Mouse (Mus musculus): ENCODE results near the gene Ostm1. TPM values are rescaled to one million over a fixed set of nuclear protein-coding genes. Genes with fewer than 3 reads are reported as not detected.

Gene Ostm1
- polyA plus RNA-seq (2012; rRNA removed) (6.2 and 7.0 TPM in 2 replicates), polyA plus RNA-seq (2014; fragmentation: Nextera tagmentation; extraction: Ambion mirVana) (14.3 and 17.2 TPM in 2 replicates)

- ATAC-seq (ENCODE audit: insufficient read depth) (no peak), DNase-seq (ENCODE audit: low read depth in 3 of 3, low spot score in 3 of 3) (no peak)
- Histone ChIP-seq H3K4me2 (ENCODE audit: low read depth) (no peak within 1 kb of the TSS), H3K9ac (replicated peaks) (no peak within 1 kb of the TSS), H3K4me1 (replicated peaks; ENCODE audit: control insufficient read depth in 2 of 2, insufficient read depth in 2 of 2, low read length in 1 of 2) (no peaks in the 10 kb centered on the region), H3K4me3 (ENCODE audit: insufficient read depth in 1 of 2, low read depth in 2 of 2, low read length in 2 of 2) (no peak within 1 kb of the TSS), H3K27me3 (ENCODE audit: control insufficient read depth, insufficient read depth, low read length) (peaks cover 98% of the 10 kb centered on the region), H3K36me3 (replicated peaks; ENCODE audit: control insufficient read depth, insufficient read depth, low read depth) (no peaks in the 10 kb centered on the region), H3K9me3 (ENCODE audit: control insufficient read depth, low read length) (no peaks in the 10 kb centered on the region), H3K27ac (no peak within 1 kb of the TSS)
- no peak for TF ChIP-seq EP300 (IDR thresholded peaks at IDR 0.05; ENCODE audit: low read depth)
- no peak for TF ChIP-seq CTCF (IDR thresholded peaks at IDR 0.05; ENCODE audit: low read depth)
- under 1% methylated on average over 43 of the region's 43 CpGs for WGBS (ENCODE audit: insufficient replicate concordance)
These were observed at the start of gene Ostm1, which contains the start of gene Nr2e1 for GRCm38 (mm10) chr10:42583157-42583872. Gene Ostm1 (plus strand): TSS chr10:42583822. Gene Nr2e1 (minus strand): TSS chr10:42583632.

GRCm38 (mm10) chr10:42533836-42534453 lies 49.7 kb upstream of the Ostm1 start:
- Histone ChIP-seq H3K9me3 (ENCODE audit: control insufficient read depth, low read length) (no peaks in the 10 kb centered on the region), H3K4me1 (replicated peaks; ENCODE audit: control insufficient read depth in 2 of 2, insufficient read depth in 2 of 2, low read length in 1 of 2) (peaks cover 60 to 65% of the 10 kb centered on the region in 2 experiments), H3K4me2 (ENCODE audit: low read depth) (peak overlapping the region; percentile 71), H3K36me3 (replicated peaks; ENCODE audit: control insufficient read depth, insufficient read depth, low read depth) (peaks cover 41% of the 10 kb centered on the region), H3K27me3 (ENCODE audit: control insufficient read depth, insufficient read depth, low read length) (no peaks in the 10 kb centered on the region), H3K4me3 (ENCODE audit: insufficient read depth in 1 of 2, low read depth in 2 of 2, low read length in 2 of 2) (peak overlapping the region in 1 of 2 experiments; percentile 11; a peak in 2 of 4 replicates), H3K27ac (peak overlapping the region; percentile 94), H3K9ac (replicated peaks) (peak overlapping the region; percentile 60)
- peak; percentile 69 to 78 (median 73) for DNase-seq (ENCODE audit: low read depth in 3 of 3, low spot score in 3 of 3)
- ATAC-seq (ENCODE audit: insufficient read depth) = peak; percentile 78
- peak; percentile 94 for TF ChIP-seq EP300 (IDR thresholded peaks at IDR 0.05; ENCODE audit: low read depth)
- no peak for TF ChIP-seq CTCF (IDR thresholded peaks at IDR 0.05; ENCODE audit: low read depth)
- 16% methylated on average over 11 of the region's 11 CpGs for WGBS (ENCODE audit: insufficient replicate concordance)

GRCm38 (mm10) chr10:42537571-42538316 lies 45.9 kb upstream of the Ostm1 start:
- Histone ChIP-seq H3K9ac (replicated peaks) (peak overlapping the region; percentile 61), H3K36me3 (replicated peaks; ENCODE audit: control insufficient read depth, insufficient read depth, low read depth) (peaks cover 25% of the 10 kb centered on the region), H3K4me3 (ENCODE audit: insufficient read depth in 1 of 2, low read depth in 2 of 2, low read length in 2 of 2) (peak overlapping the region; percentile 14 to 25), H3K27ac (peak overlapping the region; percentile 95), H3K9me3 (ENCODE audit: control insufficient read depth, low read length) (no peaks in the 10 kb centered on the region), H3K27me3 (ENCODE audit: control insufficient read depth, insufficient read depth, low read length) (no peaks in the 10 kb centered on the region), H3K4me1 (replicated peaks; ENCODE audit: control insufficient read depth in 2 of 2, insufficient read depth in 2 of 2, low read length in 1 of 2) (peaks cover 63 to 68% of the 10 kb centered on the region in 2 experiments), H3K4me2 (ENCODE audit: low read depth) (peak overlapping the region; percentile 67)
- WGBS (ENCODE audit: insufficient replicate concordance) = 26% methylated on average over 9 of the region's 9 CpGs
- peak; percentile 84 to 87 (median 86) for DNase-seq (ENCODE audit: low read depth in 3 of 3, low spot score in 3 of 3)
- peak; percentile 91 for ATAC-seq (ENCODE audit: insufficient read depth)
- peak; percentile 97 for TF ChIP-seq EP300 (IDR thresholded peaks at IDR 0.05; ENCODE audit: low read depth)
- no peak for TF ChIP-seq CTCF (IDR thresholded peaks at IDR 0.05; ENCODE audit: low read depth)

GRCm38 (mm10) chr10:42545707-42546503 lies 37.7 kb upstream of the Ostm1 start:
- H3K4me3 ChIP-seq (ENCODE audit: insufficient read depth in 1 of 2, low read depth in 2 of 2, low read length in 2 of 2) = no peak overlapping the region
- no peak overlapping the region for H3K27ac ChIP-seq
- TF ChIP-seq EP300 (IDR thresholded peaks at IDR 0.05; ENCODE audit: low read depth) = no peak
- TF ChIP-seq CTCF (IDR thresholded peaks at IDR 0.05; ENCODE audit: low read depth) = no peak
- no peaks in the 10 kb centered on the region for H3K9me3 ChIP-seq (ENCODE audit: control insufficient read depth, low read length)
- DNase-seq (ENCODE audit: low read depth in 3 of 3, low spot score in 3 of 3) (no peak), ATAC-seq (ENCODE audit: insufficient read depth) (peak; percentile 35; the same call in 1 of the 2 replicates)
- WGBS (ENCODE audit: insufficient replicate concordance) = 66% methylated on average over 6 of the region's 6 CpGs
- no peak overlapping the region for H3K4me2 ChIP-seq (ENCODE audit: low read depth)
- H3K9ac ChIP-seq (replicated peaks) = no peak overlapping the region
- no peaks in the 10 kb centered on the region for H3K36me3 ChIP-seq (replicated peaks; ENCODE audit: control insufficient read depth, insufficient read depth, low read depth)
- H3K27me3 ChIP-seq (ENCODE audit: control insufficient read depth, insufficient read depth, low read length) = no peaks in the 10 kb centered on the region
- H3K4me1 ChIP-seq (replicated peaks; ENCODE audit: control insufficient read depth in 2 of 2, insufficient read depth in 2 of 2, low read length in 1 of 2) = peaks cover 12 to 20% of the 10 kb centered on the region in 2 experiments
